Mouse (Mus musculus): ENCODE measurements at regions not wholly inside any gene's neighbourhood (a gene's known extent, or its start where the extent isn't known, plus 50 kb on each side); places are given as distances from the start of the nearest gene placed in this dataset.

- no peak for ATAC-seq (ENCODE audit: low TSS enrichment)
These were observed 68.1 kb upstream of the Ankrd55 start for GRCm38 (mm10) chr13:112220184-112220583.

DNA sequence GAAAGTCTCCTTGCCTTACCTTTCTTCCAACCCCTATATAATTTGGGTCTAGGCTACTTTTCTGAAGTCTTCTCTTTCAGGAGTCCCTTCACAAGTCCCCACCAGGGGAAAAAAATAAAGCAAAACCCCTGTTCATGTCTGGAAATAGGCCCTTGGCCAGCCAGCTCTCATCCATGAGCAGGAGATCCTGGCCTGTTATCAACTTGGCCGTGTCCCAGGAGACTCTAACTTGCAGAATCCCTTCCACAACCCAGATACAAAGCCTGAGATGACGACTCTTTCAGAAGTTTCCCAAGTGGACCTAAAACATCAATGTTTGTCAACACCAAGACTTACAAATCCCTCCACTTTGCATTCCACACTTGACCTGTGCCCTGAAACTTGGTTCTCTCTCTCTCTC lies 64.6 kb upstream of the Ankrd55 start:
- no peak for ATAC-seq (ENCODE audit: low TSS enrichment)

DNA sequence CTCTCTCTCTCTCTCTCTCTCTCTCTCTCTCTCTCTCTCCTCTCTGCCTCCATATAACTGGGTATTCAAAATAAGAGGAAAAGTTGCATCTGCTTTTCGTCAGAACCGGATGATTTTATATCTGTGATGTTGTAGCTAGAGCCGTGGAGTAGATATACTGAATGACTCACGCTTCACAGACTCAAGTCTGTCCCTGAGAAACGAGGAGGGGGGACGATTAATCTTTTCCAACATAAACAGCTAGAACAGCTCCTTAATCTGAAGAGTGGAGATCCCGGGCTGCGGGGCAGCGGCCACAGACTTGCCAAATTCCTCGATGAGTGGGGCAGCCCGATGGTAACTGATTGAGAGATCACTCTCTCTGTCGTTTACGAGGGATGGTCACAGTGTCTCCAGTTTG lies 60.5 kb upstream of the Ankrd55 start:
- no peak for ATAC-seq (ENCODE audit: low TSS enrichment)

DNA sequence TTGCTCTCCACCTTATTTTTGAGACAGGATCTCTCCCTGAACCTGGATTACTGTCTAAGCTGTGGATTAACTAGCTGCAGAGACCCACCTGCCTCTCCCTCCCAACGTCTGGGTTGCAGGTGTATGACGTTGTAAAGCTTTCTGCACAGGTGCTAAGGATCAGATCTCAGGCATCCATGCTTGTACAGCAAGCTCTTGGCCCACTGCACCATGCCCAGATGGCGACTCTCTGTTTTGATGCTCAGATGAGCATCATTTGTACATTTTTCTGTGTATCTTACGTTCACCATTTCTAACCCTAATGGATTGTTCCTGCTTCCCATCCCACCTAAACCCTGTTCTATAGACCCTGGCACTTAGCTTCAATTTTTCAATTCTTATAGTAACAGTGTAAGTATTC lies 59.4 kb upstream of the Ankrd55 start:
- ATAC-seq (ENCODE audit: low TSS enrichment): no peak

GRCm38 (mm10) chr13:112230176-112230575 lies 58.1 kb upstream of the Ankrd55 start:
- ATAC-seq (ENCODE audit: low TSS enrichment): no peak

DNA sequence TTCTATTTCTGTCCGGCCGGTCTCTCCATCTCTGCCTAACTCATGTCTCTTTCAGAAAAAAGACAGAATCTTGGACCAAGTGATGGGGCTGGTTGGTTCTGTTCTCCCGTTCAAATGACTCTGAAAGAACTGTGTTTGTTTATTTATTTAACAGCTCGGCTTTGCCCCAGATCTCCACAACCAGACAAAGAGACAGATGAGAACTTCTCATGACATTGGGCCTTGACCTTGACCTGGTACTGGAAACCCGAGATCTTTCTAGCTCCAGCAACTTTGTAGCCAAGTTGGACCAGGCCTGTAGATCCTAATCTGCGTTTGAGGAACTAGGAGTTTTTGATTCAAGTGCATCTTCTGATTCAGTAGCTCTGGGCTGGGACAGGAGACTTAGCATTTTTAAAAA lies 53.6 kb upstream of the Ankrd55 start:
- no peak for ATAC-seq (ENCODE audit: low TSS enrichment)

DNA sequence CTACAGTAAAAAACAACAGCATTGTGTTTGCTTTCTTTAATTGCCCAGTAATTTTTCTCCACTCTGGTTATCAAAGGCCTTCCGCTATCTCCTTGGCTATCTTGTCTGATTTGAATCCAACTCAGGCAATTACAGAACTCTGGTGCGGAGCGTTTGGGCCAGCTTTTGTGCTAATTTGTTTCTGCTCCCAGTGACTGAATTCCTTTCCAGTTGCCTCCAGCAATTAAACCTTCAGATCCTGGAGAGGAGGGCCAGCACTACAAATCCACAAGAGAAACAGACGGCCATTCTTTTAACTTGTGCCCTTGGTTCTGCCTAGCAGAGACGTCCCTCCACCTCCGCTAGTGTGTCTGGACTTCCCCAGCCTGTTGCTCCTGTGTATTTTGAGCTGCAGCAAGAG lies 51.3 kb upstream of the Ankrd55 start:
- ATAC-seq (ENCODE audit: low TSS enrichment): no peak

GRCm38 (mm10) chr13:112237377-112237776 lies 50.9 kb upstream of the Ankrd55 start:
- no peak for ATAC-seq (ENCODE audit: low TSS enrichment)

- no peak for ATAC-seq (ENCODE audit: low TSS enrichment)
These were observed 50.3 kb upstream of the Ankrd55 start for GRCm38 (mm10) chr13:112237917-112238316.

Data from frontal cortex, adult (tissue).